Mouse (Mus musculus): ENCODE measurements around the gene Ksr1.
"Not testable (repeated sequence)": the region's sequence is repeated elsewhere in the genome, so short reads cannot be mapped to it uniquely, and the experiment has no call there.

Gene Ksr1

GRCm38 (mm10) chr11:79006417-79006816, 139.8 kb downstream of the Ksr1 start:
- no peak for DNase-seq

GRCm38 (mm10) chr11:79005578-79006394, 140.4 kb downstream of the Ksr1 start:
- DNase-seq: no peak

GRCm38 (mm10) chr11:79003769-79004638, 142.2 kb downstream of the Ksr1 start:
- DNase-seq: no peak

DNA sequence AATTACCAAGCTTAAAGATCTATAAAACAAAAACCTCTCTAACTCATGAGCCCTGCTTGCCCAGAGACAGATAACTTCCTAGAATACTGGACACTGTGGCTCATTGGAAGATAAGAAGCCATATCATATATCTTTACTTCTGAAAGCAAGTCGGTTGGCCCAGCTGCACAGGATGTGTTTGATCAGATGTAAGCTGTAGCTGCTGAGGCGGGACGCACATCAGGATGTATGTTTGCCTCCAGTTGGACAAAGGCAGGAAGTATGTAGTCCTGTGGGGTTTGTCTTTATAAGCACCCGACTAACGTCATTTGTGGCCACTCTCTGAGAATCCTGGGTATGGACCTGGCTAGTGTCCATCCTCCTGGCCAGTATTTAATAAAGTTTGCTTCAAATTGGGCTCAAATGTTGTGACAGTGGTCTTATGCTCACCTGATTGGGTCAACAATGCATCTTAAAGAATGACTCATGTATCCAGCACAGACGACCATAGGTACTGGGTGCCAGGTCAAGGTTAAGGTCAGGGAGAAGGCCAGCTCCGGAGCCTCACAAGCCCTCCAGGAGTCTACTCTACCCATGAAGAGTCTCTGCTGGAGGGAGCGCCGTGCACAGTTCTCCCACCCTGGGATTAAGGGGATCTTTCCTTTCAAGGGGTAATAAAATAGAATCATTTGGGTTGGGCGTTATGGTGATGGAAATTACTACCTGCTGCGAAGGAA, 143.0 kb downstream of the Ksr1 start:
- no peak for DNase-seq

DNA sequence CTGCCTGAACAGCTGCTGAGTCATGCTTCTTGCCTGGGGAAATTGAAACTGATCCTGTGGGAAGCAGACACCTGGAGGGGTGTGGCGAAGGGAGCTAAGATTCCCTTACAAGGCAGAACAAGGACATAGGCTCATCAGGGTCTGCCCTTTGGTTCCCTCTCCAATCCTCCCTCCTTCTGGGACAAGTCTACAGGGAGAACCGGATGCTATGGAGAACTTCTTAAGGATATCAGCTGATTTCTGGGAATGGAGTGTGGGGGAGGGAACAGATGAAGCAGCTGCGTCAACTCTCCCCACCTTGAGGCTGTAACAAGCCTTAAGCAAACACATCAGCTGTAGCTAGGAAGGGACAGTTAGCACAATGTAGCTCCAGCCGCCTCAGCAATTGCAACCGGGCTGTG, 143.7 kb downstream of the Ksr1 start:
- no peak for DNase-seq

DNA sequence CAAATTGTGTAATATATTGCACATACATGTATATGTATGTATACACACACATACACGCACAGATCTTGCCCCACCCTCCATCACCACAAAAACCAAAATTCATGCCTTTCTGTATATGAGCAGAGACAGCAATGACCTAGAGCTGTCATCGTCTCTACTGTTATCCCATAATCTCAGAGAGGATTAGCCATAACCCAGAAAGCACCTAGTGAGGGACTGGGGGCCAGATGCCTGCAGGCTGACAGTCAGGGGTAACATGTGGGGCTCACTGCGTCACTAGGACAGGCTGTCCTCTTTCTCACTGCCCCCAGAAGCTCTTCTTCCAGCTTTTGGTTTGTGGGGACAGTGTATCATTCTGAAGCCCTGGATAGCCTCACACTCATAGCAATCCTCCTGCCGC, 144.3 kb downstream of the Ksr1 start:
- no peak for DNase-seq

GRCm38 (mm10) chr11:78999118-78999517, 147.1 kb downstream of the Ksr1 start:
- no peak for DNase-seq

GRCm38 (mm10) chr11:78990875-78991543, 155.2 kb downstream of the Ksr1 start:
- not testable (repeated sequence) for DNase-seq

- DNase-seq: no peak
Observed at GRCm38 (mm10) chr11:78990096-78990495, 156.1 kb downstream of the Ksr1 start.

DNA sequence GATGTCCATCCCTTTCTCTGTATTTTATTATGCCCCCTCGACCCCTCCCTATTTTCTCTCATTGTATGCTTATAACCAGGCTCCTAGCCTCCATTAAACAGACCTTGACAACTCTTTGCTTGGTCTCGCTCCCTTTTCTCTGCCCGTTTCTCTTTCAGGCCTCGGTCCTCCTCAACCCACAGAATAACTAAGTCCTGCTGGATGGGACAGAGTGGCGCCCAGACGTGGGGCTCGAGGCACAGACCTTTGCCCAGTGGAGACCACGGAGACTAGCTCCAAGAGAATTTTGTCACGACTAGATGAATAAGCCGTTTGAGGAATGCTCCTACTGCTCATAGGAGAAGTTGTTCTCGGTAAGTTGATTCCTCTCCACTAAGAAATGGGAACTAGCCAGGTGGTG, 157.0 kb downstream of the Ksr1 start:
- DNase-seq: not testable (repeated sequence)

DNA sequence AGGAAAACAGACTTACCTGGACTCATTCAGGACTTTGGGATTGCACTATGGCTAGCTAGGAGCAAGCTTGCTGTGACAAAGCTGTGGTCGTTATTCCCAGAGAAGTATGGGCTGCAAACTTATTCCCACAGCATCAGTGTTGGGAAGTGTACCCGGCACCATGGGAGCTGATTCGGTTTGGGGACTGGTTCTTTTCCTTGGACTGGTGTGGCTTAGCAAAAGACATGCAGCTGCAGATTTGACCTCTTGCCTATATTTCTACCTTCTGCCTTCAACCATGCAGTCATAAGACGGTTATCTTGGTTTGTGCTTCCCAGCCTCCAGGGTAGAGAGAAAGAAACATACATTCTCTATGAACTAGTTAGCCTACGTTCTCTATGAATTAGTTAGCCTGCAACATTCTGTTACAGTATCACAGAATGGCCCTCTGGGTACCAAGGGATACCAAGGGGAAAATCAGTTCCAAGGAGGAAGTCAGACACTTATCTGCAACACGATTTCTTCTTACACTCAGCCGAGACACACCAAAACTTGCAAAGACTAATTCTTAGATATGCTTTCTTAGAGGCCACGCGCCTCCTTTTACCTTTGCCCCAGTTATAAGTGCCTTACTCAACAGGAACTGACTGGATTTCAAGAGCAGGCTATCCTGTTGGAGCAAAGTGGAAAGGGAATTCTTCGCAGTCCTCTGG, 159.8 kb downstream of the Ksr1 start:
- DNase-seq: no peak

DNA sequence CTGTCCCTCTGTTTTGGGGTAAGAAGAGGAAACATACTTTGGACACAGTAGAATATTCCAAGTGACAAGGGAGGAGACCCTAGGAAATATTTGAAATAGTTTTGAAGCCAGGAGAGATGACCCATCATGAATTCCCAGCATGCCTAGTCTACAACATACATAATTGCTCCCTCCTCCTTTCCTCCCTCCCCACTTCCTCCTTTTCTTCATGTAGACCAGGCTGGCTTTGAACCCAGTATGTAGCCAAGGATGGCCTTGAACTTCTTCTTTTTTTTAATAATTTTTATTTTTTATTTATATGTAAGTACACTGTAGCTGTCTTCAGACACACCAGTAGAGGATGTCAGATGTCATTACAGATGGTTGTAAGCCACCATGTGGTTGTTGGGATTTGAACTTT, 160.7 kb downstream of the Ksr1 start:
- no peak for DNase-seq

DNA sequence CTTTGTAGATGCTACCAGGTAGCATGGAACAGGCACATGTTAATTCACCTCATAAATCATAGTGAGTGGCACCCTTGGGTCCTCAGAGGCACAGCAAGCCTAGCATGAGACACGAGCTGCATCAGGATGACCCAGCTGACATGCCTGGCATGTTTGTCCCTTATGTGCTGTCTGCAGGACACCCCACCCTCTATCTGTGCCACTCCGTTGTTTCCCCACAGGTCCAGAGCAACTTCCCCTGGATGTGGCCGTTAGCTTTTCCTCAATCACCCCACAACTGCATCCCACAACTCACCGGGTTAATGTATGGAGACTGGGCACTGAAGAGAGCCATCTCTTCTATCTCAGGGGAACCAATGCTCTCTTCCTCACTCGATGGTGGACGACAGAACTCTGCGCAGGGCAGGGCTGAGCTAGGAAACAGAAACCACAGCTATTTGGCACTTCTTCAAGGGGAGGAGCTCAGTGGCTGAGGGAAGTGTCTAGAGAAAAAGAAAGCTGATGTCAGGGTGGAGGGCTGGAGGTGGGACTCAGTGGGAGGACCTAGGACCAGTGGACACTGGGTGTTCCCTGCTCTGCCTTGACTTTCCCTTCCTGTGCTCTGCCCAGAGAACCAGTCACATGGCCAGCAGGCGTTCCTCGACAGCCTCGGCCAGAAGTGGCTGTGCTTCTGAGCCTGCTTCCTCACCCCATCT, 161.6 kb downstream of the Ksr1 start, which contains the start of gene Lgals9:
TSS of gene Lgals9 (minus strand) at position 464 of the 695 bp plus-strand sequence.
- DNase-seq: no peak

GRCm38 (mm10) chr11:78983539-78983938, 162.7 kb downstream of the Ksr1 start:
- no peak for DNase-seq

GRCm38 (mm10) chr11:78982513-78983291, 163.5 kb downstream of the Ksr1 start:
- no peak for DNase-seq

- no peak for DNase-seq
Observed at GRCm38 (mm10) chr11:78982042-78982441, 164.2 kb downstream of the Ksr1 start.

DNA sequence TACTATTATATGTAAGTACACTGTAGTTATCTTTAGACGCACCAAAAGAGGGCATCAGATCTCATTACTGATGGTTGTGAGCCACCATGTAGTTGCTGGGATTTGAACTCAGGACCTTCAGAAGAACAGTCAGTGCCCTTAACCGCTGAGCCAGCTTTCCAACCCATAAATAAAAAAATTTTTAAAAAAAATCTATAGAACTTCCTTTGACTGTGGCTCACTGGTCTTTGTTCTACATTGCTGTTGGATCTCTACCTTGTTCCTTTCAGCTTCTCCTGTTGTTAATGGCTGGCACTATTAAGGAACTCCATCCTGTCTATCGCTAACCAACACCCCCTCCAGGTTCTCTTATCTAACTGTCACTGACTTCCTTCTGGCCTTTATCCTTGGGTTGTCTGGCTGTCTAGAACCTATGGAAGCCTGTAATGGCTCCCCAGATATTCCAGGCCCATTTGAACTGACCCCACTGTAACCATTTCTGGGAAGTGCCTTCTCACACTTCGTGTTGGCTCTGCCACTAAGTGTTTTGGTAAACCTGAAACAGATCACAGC, 166.0 kb downstream of the Ksr1 start:
- DNase-seq: no peak

GRCm38 (mm10) chr11:78978176-78979019, 167.8 kb downstream of the Ksr1 start:
- no peak for DNase-seq
